Mouse (Mus musculus) neural tube, embryonic 13.5 days (tissue): ENCODE measurements around the gene Smtn. TPM values are rescaled to one million over a fixed set of nuclear protein-coding genes. Genes with fewer than 3 reads are reported as not detected.

Experiments
- polyA plus RNA-seq: library from polyadenylated mRNA; unstranded; fragments of >200 nt; fragmentation: Nextera tagmentation; extraction: Ambion mirVana; gene quantifications from 2 replicates; pipeline ENCODE4 v1.2.1, GENCODE M21; 2015

Gene Smtn
- polyA plus RNA-seq, 1 experiment from 2014 or later = 20.9 TPM

Other genes with a start within 250 kb of the Smtn start
- 26.5 and 29.7 TPM in 2 replicates for gene Pik3ip1, start 210.2 kb downstream of the Smtn start, polyA plus RNA-seq
- 128 and 143 TPM in 2 replicates for gene Limk2, start 131.4 kb downstream of the Smtn start, polyA plus RNA-seq
- 40.8 and 41.8 TPM in 2 replicates for gene Rnf185, start 88.2 kb downstream of the Smtn start, polyA plus RNA-seq
- gene Pla2g3, start 52.3 kb downstream of the Smtn start, polyA plus RNA-seq = 0.58 and 0.61 TPM in 2 replicates
- gene Inpp5j, start 35.8 kb downstream of the Smtn start, polyA plus RNA-seq = 3.9 and 4.3 TPM in 2 replicates
- gene Selenom, start 25.9 kb downstream of the Smtn start, polyA plus RNA-seq = 75.0 and 83.6 TPM in 2 replicates
- 34.8 and 39.8 TPM in 2 replicates for gene Morc2a, start 108.6 kb upstream of the Smtn start, polyA plus RNA-seq